Mouse (Mus musculus) ES-Bruce4 (cell line): Measurements from ENCODE around the gene Taar4. TPM values are rescaled to one million over a fixed set of nuclear protein-coding genes. Genes with fewer than 3 reads are reported as not detected.

Experiments used
- H3K27ac ChIP-seq: 2 replicates; pipeline ENCODE4 v1.5.1; 2012; ENCODE audit warnings: low read length, inconsistent platforms; ENCODE audit not compliant: insufficient read depth
- H3K27me3 ChIP-seq: 2 replicates; pipeline ENCODE4 v1.6.1; 2012; ENCODE audit warnings: mild to moderate bottlenecking, low read length, inconsistent platforms; ENCODE audit not compliant: control insufficient read depth, poor library complexity, insufficient read depth, severe bottlenecking
- H3K36me3 ChIP-seq: 2 replicates; pipeline ENCODE4 v1.6.1; 2012; ENCODE audit warnings: inconsistent platforms, mild to moderate bottlenecking, low read length, moderate library complexity; ENCODE audit not compliant: control insufficient read depth, poor library complexity, insufficient read depth, severe bottlenecking
- H3K4me1 ChIP-seq: one replicate; pipeline ENCODE4 v1.8.1; 2011; ENCODE audit warnings: low read length; ENCODE audit not compliant: control insufficient read depth, insufficient read depth
- H3K4me3 ChIP-seq: 2 replicates; pipeline ENCODE4 v1.5.1; 2011; ENCODE audit warnings: low read depth, mild to moderate bottlenecking, low read length
- H3K9ac ChIP-seq: 2 replicates; pipeline ENCODE4 v1.6.1; 2012; ENCODE audit warnings: low read depth, mild to moderate bottlenecking, inconsistent platforms; ENCODE audit not compliant: poor library complexity, severe bottlenecking
- H3K9me3 ChIP-seq: replicated peaks from 2 replicates; pipeline ENCODE4 v1.6.1; 2012; ENCODE audit warnings: mild to moderate bottlenecking, low read length, inconsistent platforms; ENCODE audit not compliant: control insufficient read depth, poor library complexity, insufficient read depth, severe bottlenecking
- CTCF ChIP-seq: IDR thresholded peaks from one replicate; pipeline ENCODE4 v1.8.1; 2011; ENCODE audit warnings: low read depth, low read length
- EP300 ChIP-seq: IDR thresholded peaks from 2 replicates; pipeline ENCODE4 v1.6.1; 2011; ENCODE audit warnings: low read depth, low read length; ENCODE audit not compliant: insufficient read depth
- POLR2A ChIP-seq: IDR thresholded peaks from one replicate; pipeline ENCODE4 v1.8.1; 2011; ENCODE audit warnings: low read length; ENCODE audit not compliant: insufficient read depth
- polyA plus RNA-seq: library from polyadenylated mRNA; stranded (reverse); fragments of >200 nt; gene quantifications from 2 replicates; pipeline ENCODE4 v1.2.4, GENCODE M21; 2011; ENCODE audit warnings: low read depth; ENCODE audit not compliant: missing spikeins, insufficient read depth, insufficient read length

Taar4 gene
- not detected in 2 replicates for polyA plus RNA-seq

DNA sequence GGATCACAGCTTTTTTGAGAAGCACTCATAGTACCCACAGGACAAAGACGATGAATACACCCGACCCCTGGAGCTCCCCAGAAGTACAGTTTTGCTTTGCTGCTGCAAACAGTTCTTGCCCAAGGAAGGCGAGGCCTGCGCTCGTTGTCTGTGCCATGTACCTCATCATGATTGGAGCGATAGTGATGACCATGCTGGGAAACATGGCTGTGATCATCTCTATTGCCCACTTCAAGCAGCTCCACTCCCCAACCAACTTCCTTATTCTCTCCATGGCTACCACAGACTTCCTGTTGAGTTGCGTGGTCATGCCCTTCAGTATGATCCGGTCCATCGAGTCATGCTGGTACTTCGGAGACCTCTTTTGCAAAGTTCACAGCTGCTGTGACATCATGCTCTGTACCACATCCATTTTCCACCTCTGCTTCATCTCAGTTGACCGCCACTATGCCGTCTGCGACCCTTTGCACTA lies at the start of gene Taar4:
Gene Taar4, plus strand, starts transcription at position 51 of the 472 bp plus-strand sequence.
- H3K4me3 ChIP-seq = no peak within 1 kb of the TSS
- no peaks in the 10 kb centered on the region for H3K9me3 ChIP-seq
- H3K27me3 ChIP-seq = no peaks in the 10 kb centered on the region
- TF ChIP-seq EP300 (no peak), POLR2A (no peak), CTCF (no peak)
- H3K36me3 ChIP-seq = no peaks in the 10 kb centered on the region
- no peak within 1 kb of the TSS for H3K27ac ChIP-seq
- H3K9ac ChIP-seq = no peak within 1 kb of the TSS
- no peaks in the 10 kb centered on the region for H3K4me1 ChIP-seq

DNA sequence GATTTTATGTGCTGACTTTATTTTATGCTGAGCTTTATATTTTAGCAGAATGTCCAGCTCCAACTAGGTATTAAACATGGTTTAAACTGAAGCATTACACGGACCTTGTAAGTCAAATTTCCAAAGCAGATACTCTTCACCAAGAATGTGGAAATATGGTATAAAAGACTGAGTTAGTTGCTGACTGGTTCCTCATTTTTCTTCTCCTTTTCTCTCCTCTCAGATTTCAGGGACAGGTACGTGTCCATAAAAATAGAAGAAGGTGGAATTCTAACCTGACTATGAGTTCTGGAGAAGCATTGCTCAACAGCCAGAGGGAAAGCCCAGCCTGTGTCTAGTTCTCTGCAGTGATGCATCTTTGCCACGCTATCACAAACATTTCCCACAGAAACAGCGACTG lies 40.2 kb upstream of the Taar4 start, which contains the start of gene Taar1:
Gene Taar1, plus strand, starts transcription at position 301 of the 400 bp plus-strand sequence.
- no peaks in the 10 kb centered on the region for H3K27me3 ChIP-seq

DNA sequence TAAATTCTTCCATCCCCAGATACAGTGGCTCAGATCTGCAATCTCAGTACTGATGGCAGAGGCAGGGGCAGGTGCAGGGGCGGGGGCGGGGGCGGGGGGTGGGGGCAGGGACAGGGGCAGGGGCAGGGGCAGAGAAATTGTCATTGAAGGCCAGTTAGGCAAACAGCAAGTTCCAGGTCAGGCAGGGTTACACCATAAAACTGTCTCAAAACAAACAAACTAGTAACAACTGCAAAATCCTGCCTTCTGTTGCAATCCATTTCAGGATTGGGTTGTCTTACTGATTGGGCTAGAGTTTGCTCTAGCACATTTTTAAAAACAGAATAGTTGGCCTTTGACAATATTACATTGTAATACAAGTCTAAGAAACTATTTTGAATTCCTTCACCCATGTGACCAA lies 37.8 kb upstream of the Taar4 start:
- TF ChIP-seq POLR2A = no peak
- no peak for TF ChIP-seq EP300
- no peak for TF ChIP-seq CTCF
- no peaks in the 10 kb centered on the region for H3K4me1 ChIP-seq
- H3K4me3 ChIP-seq = no peak overlapping the region
- no peak overlapping the region for H3K27ac ChIP-seq
- H3K36me3 ChIP-seq = no peaks in the 10 kb centered on the region
- H3K27me3 ChIP-seq = no peaks in the 10 kb centered on the region
- H3K9ac ChIP-seq = no peak overlapping the region
- no peaks in the 10 kb centered on the region; the same call in 1 of the 2 replicates for H3K9me3 ChIP-seq

More for the DNA sequence above, 40.2 kb upstream of the Taar4 start, which contains the start of gene Taar1:
- H3K36me3 ChIP-seq = no peaks in the 10 kb centered on the region
- no peak within 1 kb of the TSS for H3K4me3 ChIP-seq
- H3K27ac ChIP-seq = no peak within 1 kb of the TSS
- H3K9ac ChIP-seq = no peak within 1 kb of the TSS
- H3K4me1 ChIP-seq = no peaks in the 10 kb centered on the region
- no peak for TF ChIP-seq CTCF
- peaks cover 18% of the 10 kb centered on the region for H3K9me3 ChIP-seq

DNA sequence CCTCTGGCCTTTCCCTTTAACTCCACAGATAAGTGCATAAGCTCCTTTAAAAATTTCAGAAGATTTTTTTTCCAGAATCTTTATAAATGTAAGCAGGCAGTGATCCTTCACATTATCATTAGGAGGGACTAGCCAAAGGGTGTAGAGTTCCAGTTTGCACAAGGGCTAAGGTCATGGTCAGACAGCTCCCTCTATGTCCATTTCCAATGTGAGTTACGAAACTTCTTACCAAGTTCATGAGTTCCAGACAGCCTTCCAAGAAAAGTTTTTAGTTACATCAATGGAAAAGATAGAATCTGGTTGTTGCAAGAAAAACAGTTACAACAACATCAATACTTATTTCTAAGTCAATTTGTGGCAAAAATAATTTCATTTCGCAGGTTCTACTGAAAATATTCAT lies 36.4 kb upstream of the Taar4 start:
- Histone ChIP-seq H3K27ac (no peak overlapping the region), H3K9me3 (no peaks in the 10 kb centered on the region), H3K36me3 (no peaks in the 10 kb centered on the region), H3K4me3 (no peak overlapping the region), H3K9ac (no peak overlapping the region), H3K4me1 (no peaks in the 10 kb centered on the region), H3K27me3 (no peaks in the 10 kb centered on the region)
- TF ChIP-seq EP300 (no peak), POLR2A (no peak), CTCF (no peak)

DNA sequence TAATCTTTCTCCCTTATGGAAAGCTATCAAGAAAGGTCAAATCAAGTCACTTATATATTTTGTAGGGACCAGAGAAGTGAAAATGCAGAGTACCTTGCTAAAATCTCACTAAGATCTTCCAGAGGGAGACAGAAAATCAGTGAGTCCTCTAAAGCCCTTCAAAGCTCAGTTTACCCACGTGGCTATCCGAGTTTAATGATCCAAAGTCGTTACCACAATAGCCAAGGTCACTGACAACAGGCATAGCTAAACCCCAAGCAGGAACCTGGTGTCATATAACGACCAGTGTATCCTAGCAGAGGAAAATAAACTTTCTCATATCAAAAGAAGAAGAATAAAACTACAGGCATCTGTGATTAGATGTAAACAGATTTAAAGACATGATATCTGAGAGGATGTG lies 22.7 kb upstream of the Taar4 start:
- no peak overlapping the region for H3K9ac ChIP-seq
- no peaks in the 10 kb centered on the region for H3K4me1 ChIP-seq
- no peaks in the 10 kb centered on the region for H3K27me3 ChIP-seq
- H3K9me3 ChIP-seq = no peaks in the 10 kb centered on the region
- no peak overlapping the region for H3K4me3 ChIP-seq
- no peak overlapping the region for H3K27ac ChIP-seq
- TF ChIP-seq EP300 (no peak), POLR2A (no peak), CTCF (no peak)
- H3K36me3 ChIP-seq = no peaks in the 10 kb centered on the region

DNA sequence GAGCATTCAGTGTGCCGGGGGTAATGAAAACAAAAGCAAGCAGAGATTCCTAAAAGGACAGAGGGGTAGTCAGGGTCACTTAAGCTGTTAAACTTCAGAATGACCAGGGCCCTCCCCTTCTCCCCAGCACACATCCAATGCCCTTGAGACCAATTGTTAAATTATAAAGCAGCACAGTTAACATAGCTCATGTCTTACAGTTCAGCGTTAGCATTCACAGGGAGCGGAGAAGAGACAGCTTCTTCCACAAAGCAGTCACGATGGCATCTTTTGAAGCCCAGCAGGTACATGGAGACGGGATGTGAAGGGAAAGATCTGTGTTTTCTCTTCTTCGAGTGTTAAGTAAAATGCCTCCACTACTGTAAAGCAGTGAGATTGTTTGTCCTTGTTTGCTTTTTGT lies 22.0 kb upstream of the Taar4 start, which contains the start of gene Taar2:
Gene Taar2, plus strand, starts transcription at position 261 of the 400 bp plus-strand sequence.
- H3K9me3 ChIP-seq = no peaks in the 10 kb centered on the region
- H3K27me3 ChIP-seq = no peaks in the 10 kb centered on the region
- H3K4me3 ChIP-seq = no peak within 1 kb of the TSS
- no peak within 1 kb of the TSS for H3K27ac ChIP-seq
- no peaks in the 10 kb centered on the region for H3K4me1 ChIP-seq
- H3K9ac ChIP-seq = no peak within 1 kb of the TSS
- no peak for TF ChIP-seq EP300
- TF ChIP-seq CTCF = no peak
- TF ChIP-seq POLR2A = no peak
- no peaks in the 10 kb centered on the region for H3K36me3 ChIP-seq
